ENCODE assay signal across 9 mouse cellular contexts in the genomic region with DNA sequence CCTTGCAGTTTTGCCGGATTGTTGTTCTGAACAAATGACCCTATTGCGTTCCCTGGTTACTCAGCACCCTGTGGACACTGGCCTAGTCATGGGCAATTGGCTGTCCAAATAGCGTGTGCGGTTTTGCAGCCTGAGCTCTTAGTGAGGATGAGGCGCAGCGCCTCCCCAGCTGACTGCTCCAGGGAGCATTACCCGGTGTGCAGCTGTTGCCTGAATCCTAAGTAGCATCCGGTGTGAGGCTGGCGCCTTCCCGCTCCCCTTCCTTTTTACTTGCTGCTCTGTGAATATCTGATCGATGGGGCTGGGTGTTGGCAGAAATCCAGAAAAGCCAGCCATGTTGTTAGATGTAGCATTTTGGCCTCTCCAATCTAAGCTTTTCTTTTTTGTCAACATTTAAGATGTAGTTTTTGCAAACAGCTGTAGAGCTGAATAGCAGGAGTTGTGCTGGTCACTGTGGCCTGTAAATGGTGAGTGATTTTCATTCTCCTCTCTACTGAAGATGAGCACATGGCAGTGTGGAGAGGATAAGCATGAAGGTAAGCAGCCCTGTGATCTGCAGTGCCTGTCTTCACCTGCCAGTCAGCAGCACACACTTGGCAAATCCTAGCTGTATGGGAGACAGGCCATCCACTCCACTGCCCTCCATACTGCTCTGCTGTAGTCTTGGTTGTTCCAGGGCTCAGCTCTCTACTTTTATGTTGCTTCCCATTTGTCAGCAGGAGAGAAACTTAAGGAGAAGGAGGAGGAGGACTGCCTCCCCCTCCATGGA.
DNase-seq lines count a peak whose midpoint lies in the region; ATAC-seq and TF ChIP-seq lines count a peak whose summit lies in the region.
"Had no signal": no experiment of that assay in that cellular context is flagged by ENCODE, and none has a peak within 500 bp of the region (broad histone marks: within the 10 kb centered on the region; RNA-seq: fewer than 3 reads in every experiment).

No protein-coding gene starts in this region.

- H3K9me3 ChIP-seq in forebrain, embryonic 11.5 days (ENCODE audit: control insufficient read depth, low read length): no peaks in the 10 kb centered on the region
- no peaks in the 10 kb centered on the region for H3K9me3 ChIP-seq in forebrain, embryonic 10.5 days
- H3K9me3 ChIP-seq in hindbrain, postnatal 0 days (ENCODE audit: low read length): no peaks in the 10 kb centered on the region

- no peaks in the 10 kb centered on the region for H3K36me3 ChIP-seq in forebrain, embryonic 11.5 days (ENCODE audit: control insufficient read depth, insufficient read depth, low read length)
- no peaks in the 10 kb centered on the region for H3K36me3 ChIP-seq in forebrain, embryonic 10.5 days (replicated peaks)
- no peaks in the 10 kb centered on the region for H3K36me3 ChIP-seq in hindbrain, postnatal 0 days (ENCODE audit: insufficient read depth, low read length)

- H3K27me3 ChIP-seq in forebrain, embryonic 11.5 days (ENCODE audit: control insufficient read depth, insufficient read depth, low read length): no peaks in the 10 kb centered on the region
- no peaks in the 10 kb centered on the region for H3K27me3 ChIP-seq in forebrain, embryonic 10.5 days (ENCODE audit: poor library complexity, severe bottlenecking)
- no peaks in the 10 kb centered on the region for H3K27me3 ChIP-seq in hindbrain, postnatal 0 days (ENCODE audit: insufficient read depth, low read length)

- 0 out of 2 replicates have a peak, but pooled peaks have one; percentile 53 for ATAC-seq in forebrain, embryonic 11.5 days (replicated peaks; ENCODE audit: low FRiP score)
- ATAC-seq in hindbrain, postnatal 0 days: peak; percentile 92

- WGBS in forebrain, embryonic 11.5 days: 72% methylated on average over 11 of the region's 11 CpGs
- WGBS in forebrain, embryonic 10.5 days: 85% methylated on average over 11 of the region's 11 CpGs
- WGBS in hindbrain, postnatal 0 days: 14% methylated on average over 11 of the region's 11 CpGs

- peaks cover 1% of the 10 kb centered on the region; the same call in 1 of the 2 replicates for H3K4me1 ChIP-seq in forebrain, embryonic 11.5 days (replicated peaks; ENCODE audit: control insufficient read depth, insufficient read depth, low read length)
- H3K4me1 ChIP-seq in forebrain, embryonic 10.5 days: peaks cover 31% of the 10 kb centered on the region
- H3K4me1 ChIP-seq in hindbrain, postnatal 0 days (ENCODE audit: insufficient read depth, low read length): peaks cover 12% of the 10 kb centered on the region; the same call in 1 of the 2 replicates

- H3K27ac ChIP-seq in forebrain, embryonic 11.5 days (ENCODE audit: low read depth, low read length): no peak overlapping the region
- no peak overlapping the region for H3K27ac ChIP-seq in forebrain, embryonic 10.5 days
- H3K27ac ChIP-seq in hindbrain, postnatal 0 days: peak overlapping the region; percentile 72
- H3K27ac ChIP-seq: liver, embryonic 14.5 days had no signal

- peak; percentile 52 for DNase-seq in forebrain, embryonic 11.5 days (ENCODE audit: low spot score)
- DNase-seq in forebrain, embryonic 10.5 days (ENCODE audit: extremely low spot score, low spot score): no peak
- peak; percentile 39 for DNase-seq in right cerebral cortex, postnatal 4 days
- DNase-seq in right cerebral cortex, postnatal 36 days (ENCODE audit: low spot score in 2 of 2): no peak
- DNase-seq in hindbrain, postnatal 0 days (ENCODE audit: low spot score): peak; percentile 81
- peak; percentile 58 for DNase-seq in mesoderm, embryonic 11.5 days (ENCODE audit: low read depth, low spot score)
- no peak for DNase-seq in urinary bladder, postnatal 36 days (ENCODE audit: low spot score in 2 of 2)
- no peak for DNase-seq in spleen, postnatal 14 days (ENCODE audit: low spot score in 2 of 2)

- no peak overlapping the region for H3K4me2 ChIP-seq in forebrain, embryonic 11.5 days (ENCODE audit: low read depth, low read length, severe bottlenecking)
- peak overlapping the region; percentile 24; the same call in 1 of the 2 replicates for H3K4me2 ChIP-seq in hindbrain, postnatal 0 days (ENCODE audit: low read depth, low read length)

- H3K4me3 ChIP-seq in forebrain, embryonic 11.5 days (ENCODE audit: low read depth, low read length): no peak overlapping the region
- H3K4me3 ChIP-seq in forebrain, embryonic 10.5 days: no peak overlapping the region
- no peak overlapping the region for H3K4me3 ChIP-seq in hindbrain, postnatal 0 days (ENCODE audit: low read length)

- no peak overlapping the region for H3K9ac ChIP-seq in forebrain, embryonic 11.5 days (ENCODE audit: low read length)
- no peak overlapping the region for H3K9ac ChIP-seq in hindbrain, postnatal 0 days (replicated peaks; ENCODE audit: low read length)
- H3K9ac ChIP-seq: liver, embryonic 14.5 days had no signal

- peak; percentile 32 for TF ChIP-seq CTCF in hindbrain, postnatal 0 days (IDR thresholded peaks at IDR 0.05; ENCODE audit: low read depth)

Comparison
In these comparisons a context has a peak if more than half of its experiments do, and no peak if none do; other contexts are left out.
1. DNase-seq: peak in forebrain, embryonic 11.5 days (single experiment), right cerebral cortex, postnatal 4 days (single experiment), hindbrain, postnatal 0 days (single experiment) and mesoderm, embryonic 11.5 days (single experiment); none in forebrain, embryonic 10.5 days (single experiment), right cerebral cortex, postnatal 36 days (0 of 2), urinary bladder, postnatal 36 days (0 of 2) and spleen, postnatal 14 days (0 of 2).